Comparison of ENCODE assay signal across 27 mouse cellular contexts in genomic region chr13:73141302-73141701, GRCm38 (mm10).
A peak's percentile ranks its signal among the peaks of the same experiment; 100 is the strongest.
DNase-seq lines count a peak whose midpoint lies in the region; ATAC-seq lines count a peak whose summit lies in the region.
"Had no signal": no experiment of that assay in that cellular context is flagged by ENCODE, and none has a peak within 500 bp of the region (broad histone marks: within the 10 kb centered on the region; RNA-seq: fewer than 3 reads in every experiment).

No protein-coding gene starts in this region.

- WGBS in forebrain, embryonic 13.5 days = 89% methylated on average over 2 of the region's 2 CpGs
- WGBS in forebrain, embryonic 11.5 days = 93% methylated on average over 2 of the region's 2 CpGs
- WGBS in forebrain, embryonic 16.5 days = 60% methylated on average over 2 of the region's 2 CpGs

- ATAC-seq in forebrain, embryonic 13.5 days = 0 out of 2 replicates have a peak, but pooled peaks have one; percentile 53
- no peak for ATAC-seq in forebrain, embryonic 11.5 days (replicated peaks; ENCODE audit: low FRiP score)
- ATAC-seq in forebrain, embryonic 16.5 days = peak; percentile 55; the same call in 1 of the 2 replicates
- ATAC-seq: activated CD4-positive, CD25-positive, alpha-beta regulatory T cell, adult 4 months; hindbrain, embryonic 16.5 days; intestine, embryonic 15.5 days had no signal

- no peak for DNase-seq in forebrain, embryonic 11.5 days (ENCODE audit: low spot score)
- DNase-seq in layer of hippocampus, adult 11-12 months (ENCODE audit: low spot score) = peak; percentile 6
- no peak for DNase-seq in layer of hippocampus, adult 9-11 months
- no peak for DNase-seq in heart, adult 11 months
- DNase-seq in c-Kit-positive CD71-positive TER-119-positive erythroid progenitor cells, embryonic 14.5 days (ENCODE audit: low spot score) = no peak
- DNase-seq: adrenal gland, adult 8-10 months; adrenal gland, postnatal 25 days; cerebellum, adult 11-12 months; cerebellum, adult 8-10 months; cerebellum, postnatal 10 days; cerebellum, postnatal 36 days; embryo, embryonic 11 days; gastrocnemius, postnatal 25 days; heart, adult 2 months; heart, postnatal 36 days; kidney, adult 11 months had no signal

- H3K36me3 ChIP-seq in forebrain, embryonic 13.5 days (ENCODE audit: poor library complexity, severe bottlenecking) = no peaks in the 10 kb centered on the region
- H3K36me3 ChIP-seq in forebrain, embryonic 11.5 days (ENCODE audit: control insufficient read depth, insufficient read depth, low read length) = no peaks in the 10 kb centered on the region
- H3K36me3 ChIP-seq in forebrain, embryonic 16.5 days (ENCODE audit: control insufficient read depth, insufficient read depth) = no peaks in the 10 kb centered on the region
- H3K36me3 ChIP-seq: embryonic facial prominence, embryonic 10.5 days; embryonic facial prominence, embryonic 13.5 days; heart, embryonic 10.5 days; hindbrain, embryonic 10.5 days; hindbrain, embryonic 13.5 days; intestine, embryonic 15.5 days had no signal

- no peaks in the 10 kb centered on the region for H3K27me3 ChIP-seq in forebrain, embryonic 13.5 days
- no peaks in the 10 kb centered on the region for H3K27me3 ChIP-seq in forebrain, embryonic 11.5 days (ENCODE audit: control insufficient read depth, insufficient read depth, low read length)
- no peaks in the 10 kb centered on the region for H3K27me3 ChIP-seq in forebrain, embryonic 16.5 days (replicated peaks; ENCODE audit: control insufficient read depth, insufficient read depth, low read length)
- H3K27me3 ChIP-seq: embryonic facial prominence, embryonic 13.5 days; hindbrain, embryonic 13.5 days; intestine, embryonic 15.5 days had no signal

- 0 out of 2 replicates have a peak, but pooled peaks cover 3% of the 10 kb centered on the region for H3K9me3 ChIP-seq in forebrain, embryonic 13.5 days (replicated peaks)
- H3K9me3 ChIP-seq in forebrain, embryonic 11.5 days (ENCODE audit: control insufficient read depth, low read length) = no peaks in the 10 kb centered on the region
- no peaks in the 10 kb centered on the region for H3K9me3 ChIP-seq in forebrain, embryonic 16.5 days (ENCODE audit: control insufficient read depth, low read length)
- H3K9me3 ChIP-seq: heart, embryonic 10.5 days; intestine, embryonic 15.5 days had no signal

- no peaks in the 10 kb centered on the region for H3K4me1 ChIP-seq in forebrain, embryonic 13.5 days
- H3K4me1 ChIP-seq in forebrain, embryonic 11.5 days (replicated peaks; ENCODE audit: control insufficient read depth, insufficient read depth, low read length) = no peaks in the 10 kb centered on the region
- H3K4me1 ChIP-seq in forebrain, embryonic 16.5 days (replicated peaks; ENCODE audit: control insufficient read depth, insufficient read depth, low read length) = peaks cover 4% of the 10 kb centered on the region
- H3K4me1 ChIP-seq: embryonic facial prominence, embryonic 10.5 days; embryonic facial prominence, embryonic 13.5 days; heart, embryonic 10.5 days; hindbrain, embryonic 10.5 days; hindbrain, embryonic 13.5 days; intestine, embryonic 15.5 days had no signal

- H3K27ac ChIP-seq in forebrain, embryonic 13.5 days = no peak overlapping the region
- H3K27ac ChIP-seq in forebrain, embryonic 11.5 days (ENCODE audit: low read depth, low read length) = no peak overlapping the region
- no peak overlapping the region for H3K27ac ChIP-seq in forebrain, embryonic 16.5 days (ENCODE audit: low read length)
- H3K27ac ChIP-seq: embryonic facial prominence, embryonic 10.5 days; embryonic facial prominence, embryonic 13.5 days; heart, adult 2 months; heart, embryonic 10.5 days; hindbrain, embryonic 10.5 days; hindbrain, embryonic 13.5 days; intestine, embryonic 15.5 days had no signal

- no peak overlapping the region for H3K4me3 ChIP-seq in forebrain, embryonic 13.5 days
- H3K4me3 ChIP-seq in forebrain, embryonic 11.5 days (ENCODE audit: low read depth, low read length) = no peak overlapping the region
- no peak overlapping the region for H3K4me3 ChIP-seq in forebrain, embryonic 16.5 days (replicated peaks; ENCODE audit: low read length)
- H3K4me3 ChIP-seq: embryonic facial prominence, embryonic 10.5 days; embryonic facial prominence, embryonic 13.5 days; erythroblast, embryonic 14.5 days; heart, adult 2 months; heart, embryonic 10.5 days; hindbrain, embryonic 10.5 days; hindbrain, embryonic 13.5 days; intestine, embryonic 15.5 days had no signal

- H3K4me2 ChIP-seq in forebrain, embryonic 13.5 days = no peak overlapping the region
- H3K4me2 ChIP-seq in forebrain, embryonic 11.5 days (ENCODE audit: low read depth, low read length, severe bottlenecking) = no peak overlapping the region
- no peak overlapping the region for H3K4me2 ChIP-seq in forebrain, embryonic 16.5 days (ENCODE audit: low read length)
- H3K4me2 ChIP-seq: embryonic facial prominence, embryonic 13.5 days; hindbrain, embryonic 13.5 days; intestine, embryonic 15.5 days had no signal

- H3K9ac ChIP-seq in forebrain, embryonic 13.5 days = no peak overlapping the region
- no peak overlapping the region for H3K9ac ChIP-seq in forebrain, embryonic 11.5 days (ENCODE audit: low read length)
- no peak overlapping the region for H3K9ac ChIP-seq in forebrain, embryonic 16.5 days (replicated peaks; ENCODE audit: low read depth, low read length)
- H3K9ac ChIP-seq: embryonic facial prominence, embryonic 13.5 days; hindbrain, embryonic 13.5 days; intestine, embryonic 15.5 days had no signal
